Mouse (Mus musculus) lung, adult 2 months (tissue): ENCODE data around the gene Ston2.

Experiments
- CTCF ChIP-seq: fragments of 200-500 bp; IDR thresholded peaks from 2 replicates; pipeline ENCODE4 v1.5.1; 2011; ENCODE audit warnings: mild to moderate bottlenecking, low read length, control low read depth; ENCODE audit not compliant: insufficient read depth
- POLR2A ChIP-seq: fragments of 200-500 bp; IDR thresholded peaks from 2 replicates; pipeline ENCODE4 v1.6.1; 2011; ENCODE audit warnings: low read depth, mild to moderate bottlenecking, control low read depth, low read length, borderline replicate concordance; ENCODE audit errors: extremely low read depth

GRCm38 (mm10) chr12:91585206-91585605 is 203.0 kb downstream of the Ston2 start:
- TF ChIP-seq POLR2A (no peak), CTCF (no peak)
